Mouse (Mus musculus) bone marrow macrophage, adult 2 months (primary cell): ENCODE measurements at regions not wholly inside any gene's neighbourhood (a gene's known extent, or its start where the extent isn't known, plus 50 kb on each side); places are given as distances from the start of the nearest gene placed in this dataset.

Experiments used
- H3K27ac ChIP-seq: 2 replicates; pipeline ENCODE4 v1.5.1; 2012; ENCODE audit warnings: low read depth, low read length; ENCODE audit not compliant: insufficient read depth
- H3K4me1 ChIP-seq: 2 replicates; pipeline ENCODE4 v1.6.1; 2012; ENCODE audit warnings: low read length; ENCODE audit not compliant: control insufficient read depth, insufficient read depth
- H3K4me3 ChIP-seq: 2 replicates; pipeline ENCODE4 v1.5.1; 2012; ENCODE audit warnings: mild to moderate bottlenecking, low read length, moderate library complexity; ENCODE audit not compliant: insufficient read depth
- CTCF ChIP-seq: IDR thresholded peaks from 2 replicates; pipeline ENCODE4 v1.5.1; 2012; ENCODE audit warnings: low read depth, mild to moderate bottlenecking, low read length, moderate library complexity
- POLR2A ChIP-seq: IDR thresholded peaks from 2 replicates; pipeline ENCODE4 v1.6.1; 2012; ENCODE audit warnings: mild to moderate bottlenecking, low read depth, low read length, borderline replicate concordance

- Histone ChIP-seq H3K4me3 (no peak overlapping the region), H3K27ac (no peak overlapping the region), H3K4me1 (no peaks in the 10 kb centered on the region)
- TF ChIP-seq CTCF (no peak), POLR2A (no peak)
Measured at GRCm38 (mm10) chr1:125237595-125237988, 197.9 kb downstream of the Actr3 start.

- TF ChIP-seq POLR2A (no peak), CTCF (no peak)
- H3K4me1 ChIP-seq = no peaks in the 10 kb centered on the region
Measured at GRCm38 (mm10) chr1:125236948-125237594, 198.5 kb downstream of the Actr3 start.

GRCm38 (mm10) chr1:125234747-125235146, 200.8 kb downstream of the Actr3 start:
- TF ChIP-seq CTCF (no peak), POLR2A (no peak)
- Histone ChIP-seq H3K4me1 (no peaks in the 10 kb centered on the region), H3K4me3 (no peak overlapping the region), H3K27ac (no peak overlapping the region)

More at GRCm38 (mm10) chr1:125236948-125237594, 198.5 kb downstream of the Actr3 start:
- H3K4me3 ChIP-seq = no peak overlapping the region
- no peak overlapping the region for H3K27ac ChIP-seq

- H3K27ac ChIP-seq = no peak overlapping the region
- H3K4me3 ChIP-seq = no peak overlapping the region
- H3K4me1 ChIP-seq = no peaks in the 10 kb centered on the region
- no peak for TF ChIP-seq POLR2A
- no peak for TF ChIP-seq CTCF
Measured at GRCm38 (mm10) chr1:125223370-125223769, 212.2 kb downstream of the Actr3 start.

- Histone ChIP-seq H3K4me1 (no peaks in the 10 kb centered on the region), H3K27ac (no peak overlapping the region)
- TF ChIP-seq CTCF (no peak), POLR2A (no peak)
Measured at GRCm38 (mm10) chr1:125216192-125216591, 219.3 kb downstream of the Actr3 start.

GRCm38 (mm10) chr1:125187091-125187490, 248.4 kb downstream of the Actr3 start:
- Histone ChIP-seq H3K4me1 (no peaks in the 10 kb centered on the region), H3K4me3 (no peak overlapping the region), H3K27ac (no peak overlapping the region)
- TF ChIP-seq CTCF = no peak

More at GRCm38 (mm10) chr1:125216192-125216591, 219.3 kb downstream of the Actr3 start:
- no peak overlapping the region for H3K4me3 ChIP-seq

GRCm38 (mm10) chr1:125176124-125176937, 259.2 kb downstream of the Actr3 start:
- Histone ChIP-seq H3K4me3 (no peak overlapping the region), H3K27ac (no peak overlapping the region), H3K4me1 (no peaks in the 10 kb centered on the region)
- TF ChIP-seq POLR2A (no peak), CTCF (no peak)

GRCm38 (mm10) chr1:125174725-125175124, 260.8 kb downstream of the Actr3 start:
- TF ChIP-seq CTCF (no peak), POLR2A (no peak)
- no peak overlapping the region for H3K27ac ChIP-seq

GRCm38 (mm10) chr1:125172474-125172873, 263.1 kb downstream of the Actr3 start:
- Histone ChIP-seq H3K4me3 (no peak overlapping the region), H3K4me1 (no peaks in the 10 kb centered on the region), H3K27ac (no peak overlapping the region)
- TF ChIP-seq CTCF (no peak), POLR2A (no peak)

More at GRCm38 (mm10) chr1:125174725-125175124, 260.8 kb downstream of the Actr3 start:
- no peak overlapping the region for H3K4me3 ChIP-seq
- H3K4me1 ChIP-seq = no peaks in the 10 kb centered on the region

GRCm38 (mm10) chr1:125165226-125165625, 270.3 kb downstream of the Actr3 start:
- no peaks in the 10 kb centered on the region for H3K4me1 ChIP-seq
- no peak overlapping the region for H3K27ac ChIP-seq
- TF ChIP-seq CTCF (no peak), POLR2A (no peak)
- no peak overlapping the region for H3K4me3 ChIP-seq
